Mouse (Mus musculus) intestine, embryonic 16.5 days (tissue): ENCODE measurements at regions not wholly inside any gene's neighbourhood (a gene's known extent, or its start where the extent isn't known, plus 50 kb on each side); places are given as distances from the start of the nearest gene placed in this dataset.

Experiments used
- ATAC-seq: fragments of 200-750 bp; cut with Nextera tagmentation; 2 replicates; pipeline ENCODE4 v1.8.0; 2017; ENCODE audit warnings: moderate TSS enrichment, moderate library complexity
- H3K27ac ChIP-seq: fragments of 300-500 bp; sonication (generic); 2 replicates; pipeline ENCODE4 v1.5.1; 2014; ENCODE audit warnings: mild to moderate bottlenecking, low read length
- H3K27me3 ChIP-seq: fragments of 300-500 bp; sonication (generic); replicated peaks from 2 replicates; pipeline ENCODE4 v1.6.1; 2014; ENCODE audit warnings: low read length, control low read depth, mixed read lengths; ENCODE audit not compliant: control insufficient read depth, insufficient read depth
- H3K36me3 ChIP-seq: fragments of 300-500 bp; sonication (generic); 2 replicates; pipeline ENCODE4 v1.6.1; 2014; ENCODE audit warnings: low read length, control low read depth; ENCODE audit not compliant: control insufficient read depth, insufficient read depth
- H3K4me1 ChIP-seq: fragments of 300-500 bp; sonication (generic); 2 replicates; pipeline ENCODE4 v1.6.1; 2014; ENCODE audit warnings: low read length, control low read depth, mixed read lengths; ENCODE audit not compliant: control insufficient read depth, insufficient read depth
- H3K4me2 ChIP-seq: fragments of 300-500 bp; sonication (generic); 2 replicates; pipeline ENCODE4 v1.6.1; 2014; ENCODE audit warnings: low read depth, low read length, control low read depth
- H3K4me3 ChIP-seq: fragments of 300-500 bp; sonication (generic); 2 replicates; pipeline ENCODE4 v1.5.1; 2014; ENCODE audit warnings: mild to moderate bottlenecking, low read length
- H3K9ac ChIP-seq: fragments of 300-500 bp; sonication (generic); 2 replicates; pipeline ENCODE4 v1.6.1; 2014; ENCODE audit warnings: low read depth, low read length
- H3K9me3 ChIP-seq: fragments of 300-500 bp; sonication (generic); 2 replicates; pipeline ENCODE4 v1.6.1; 2016; ENCODE audit warnings: low read length, control low read depth; ENCODE audit not compliant: control insufficient read depth
- WGBS: fragments of 180-500 bp; shearing (Covaris S2); extraction: QIAGEN DNeasy Blood & Tissue Kit; methylation state at CpG from one replicate; pipeline ENCODE4 v1.1.7; 2014; 5-methylcytosine and 5-hydroxymethylcytosine counted together

DNA sequence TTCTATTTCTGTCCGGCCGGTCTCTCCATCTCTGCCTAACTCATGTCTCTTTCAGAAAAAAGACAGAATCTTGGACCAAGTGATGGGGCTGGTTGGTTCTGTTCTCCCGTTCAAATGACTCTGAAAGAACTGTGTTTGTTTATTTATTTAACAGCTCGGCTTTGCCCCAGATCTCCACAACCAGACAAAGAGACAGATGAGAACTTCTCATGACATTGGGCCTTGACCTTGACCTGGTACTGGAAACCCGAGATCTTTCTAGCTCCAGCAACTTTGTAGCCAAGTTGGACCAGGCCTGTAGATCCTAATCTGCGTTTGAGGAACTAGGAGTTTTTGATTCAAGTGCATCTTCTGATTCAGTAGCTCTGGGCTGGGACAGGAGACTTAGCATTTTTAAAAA lies 53.6 kb upstream of the Ankrd55 start:
- Histone ChIP-seq H3K27me3 (no peaks in the 10 kb centered on the region), H3K4me1 (no peaks in the 10 kb centered on the region), H3K4me2 (no peak overlapping the region), H3K9me3 (no peaks in the 10 kb centered on the region), H3K27ac (no peak overlapping the region), H3K9ac (no peak overlapping the region), H3K36me3 (no peaks in the 10 kb centered on the region), H3K4me3 (no peak overlapping the region)
- WGBS, result 80% methylated on average over 6 of the region's 6 CpGs
- ATAC-seq, result no peak

DNA sequence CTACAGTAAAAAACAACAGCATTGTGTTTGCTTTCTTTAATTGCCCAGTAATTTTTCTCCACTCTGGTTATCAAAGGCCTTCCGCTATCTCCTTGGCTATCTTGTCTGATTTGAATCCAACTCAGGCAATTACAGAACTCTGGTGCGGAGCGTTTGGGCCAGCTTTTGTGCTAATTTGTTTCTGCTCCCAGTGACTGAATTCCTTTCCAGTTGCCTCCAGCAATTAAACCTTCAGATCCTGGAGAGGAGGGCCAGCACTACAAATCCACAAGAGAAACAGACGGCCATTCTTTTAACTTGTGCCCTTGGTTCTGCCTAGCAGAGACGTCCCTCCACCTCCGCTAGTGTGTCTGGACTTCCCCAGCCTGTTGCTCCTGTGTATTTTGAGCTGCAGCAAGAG lies 51.3 kb upstream of the Ankrd55 start:
- no peaks in the 10 kb centered on the region for H3K36me3 ChIP-seq
- H3K9me3 ChIP-seq, result no peaks in the 10 kb centered on the region
- no peak overlapping the region for H3K4me3 ChIP-seq
- H3K27me3 ChIP-seq, result no peaks in the 10 kb centered on the region
- H3K27ac ChIP-seq, result no peak overlapping the region
- ATAC-seq, result no peak
- no peak overlapping the region for H3K9ac ChIP-seq
- no peaks in the 10 kb centered on the region for H3K4me1 ChIP-seq
- no peak overlapping the region for H3K4me2 ChIP-seq
- WGBS, result 60% methylated on average over 6 of the region's 6 CpGs

DNA sequence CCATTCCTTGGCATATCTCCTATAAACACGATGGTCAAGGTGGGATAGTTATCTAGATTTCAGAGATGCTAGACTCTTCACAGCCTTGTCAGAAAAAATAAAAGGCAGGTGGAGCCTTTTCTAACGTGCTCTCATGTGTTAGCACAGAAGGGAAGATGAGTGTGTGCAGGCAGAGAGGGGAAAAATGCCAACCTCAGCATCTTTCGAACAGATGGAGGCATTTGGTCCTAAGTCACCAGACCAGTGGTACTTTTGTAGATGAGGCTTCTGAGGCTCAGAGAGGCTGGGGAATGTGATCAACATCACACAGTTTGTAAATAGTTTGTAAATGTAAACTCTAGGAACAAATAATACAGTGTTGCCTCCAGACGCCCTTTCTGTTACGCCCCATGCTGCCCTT lies 50.9 kb upstream of the Ankrd55 start:
- ATAC-seq, result no peak
- 68% methylated on average over 5 of the region's 5 CpGs for WGBS

DNA sequence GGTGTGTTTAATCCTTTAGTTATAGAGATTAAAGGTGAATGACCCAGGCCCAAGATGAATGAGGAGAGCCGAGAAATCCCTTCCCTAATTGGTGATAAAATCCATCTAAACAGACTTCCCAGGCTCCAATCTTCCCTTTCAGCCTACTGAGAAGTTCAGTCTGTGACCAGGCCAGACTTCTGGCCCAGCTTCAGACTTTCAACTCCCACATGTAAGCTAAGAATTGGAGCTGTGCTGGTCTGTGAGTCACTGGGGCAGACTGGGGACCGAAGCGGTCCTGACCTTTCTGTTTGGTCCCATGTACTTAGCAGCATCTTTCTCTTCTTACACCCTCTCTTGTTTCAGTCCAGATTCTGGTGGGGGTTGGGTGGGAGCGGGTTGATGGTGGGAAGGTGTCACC lies 50.3 kb upstream of the Ankrd55 start:
- H3K27me3 ChIP-seq, result no peaks in the 10 kb centered on the region
- no peak overlapping the region for H3K9ac ChIP-seq
- no peaks in the 10 kb centered on the region for H3K36me3 ChIP-seq
- no peak for ATAC-seq
- no peaks in the 10 kb centered on the region for H3K9me3 ChIP-seq
- H3K4me2 ChIP-seq, result no peak overlapping the region
- WGBS, result 67% methylated on average over 4 of the region's 4 CpGs
- H3K4me3 ChIP-seq, result no peak overlapping the region
- H3K27ac ChIP-seq, result no peak overlapping the region
- H3K4me1 ChIP-seq, result no peaks in the 10 kb centered on the region

More for the DNA sequence above, 50.9 kb upstream of the Ankrd55 start:
- Histone ChIP-seq H3K4me3 (no peak overlapping the region), H3K9ac (no peak overlapping the region), H3K36me3 (no peaks in the 10 kb centered on the region), H3K27me3 (no peaks in the 10 kb centered on the region), H3K27ac (no peak overlapping the region), H3K4me2 (no peak overlapping the region), H3K4me1 (no peaks in the 10 kb centered on the region), H3K9me3 (no peaks in the 10 kb centered on the region)
